Mouse (Mus musculus): ENCODE measurements around the gene Ctsc. TPM values are rescaled to one million over a fixed set of nuclear protein-coding genes. Genes with fewer than 3 reads are reported as not detected.

Gene Ctsc
- polyA plus RNA-seq (2012; rRNA removed): 14.9 and 18.8 TPM in 2 replicates

GRCm38 (mm10) chr7:88277858-88278627 lies at the start of gene Ctsc:
Gene Ctsc, plus strand, starts transcription at chr7:88278085.

Other genes starting within 250 kb of the Ctsc start
- gene Rab38, start 152.2 kb downstream of the Ctsc start, polyA plus RNA-seq (2012; rRNA removed): 2.1 and 2.3 TPM in 2 replicates

Data from liver, embryonic 14 days (tissue).